Mouse (Mus musculus): ENCODE data around the gene Vps52.

- TF ChIP-seq CTCF (IDR thresholded peaks at IDR 0.05; ENCODE audit: control insufficient read depth, insufficient read depth, insufficient read length) (no peak), CEBPB (IDR thresholded peaks at IDR 0.05; ENCODE audit: low read depth) (no peak)
Observed at GRCm38 (mm10) chr17:34010156-34010555, 54.5 kb downstream of the Vps52 start.
